In the genomic region with DNA sequence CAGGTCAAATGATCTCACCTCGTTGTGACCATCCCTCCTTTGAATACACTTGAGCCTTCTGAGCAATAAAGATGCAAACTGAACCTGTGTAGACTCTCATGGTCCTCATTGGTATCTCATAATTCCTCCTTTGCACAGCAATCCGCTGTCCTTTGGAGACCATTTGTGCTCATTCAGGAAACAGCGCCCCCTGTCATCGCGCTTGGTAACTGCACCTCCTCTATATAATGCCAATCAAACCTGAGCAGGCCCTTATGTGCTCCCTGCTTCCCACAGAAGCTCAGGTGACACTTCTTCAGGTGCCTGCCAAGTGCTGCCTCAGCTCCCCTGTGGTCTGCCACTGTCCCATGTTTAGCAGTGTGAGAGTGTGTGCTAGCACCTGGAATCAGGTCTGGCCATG, we compare ENCODE assay signal across 10 mouse cellular contexts. TPM values are rescaled to one million over a fixed set of nuclear protein-coding genes. Genes with fewer than 3 reads are reported as not detected.
A peak's percentile ranks its signal among the peaks of the same experiment; 100 is the strongest.
DNase-seq lines count a peak whose midpoint lies in the region; ATAC-seq and TF ChIP-seq lines count a peak whose summit lies in the region.
"Had no signal": no experiment of that assay in that cellular context is flagged by ENCODE, and none has a peak within 500 bp of the region (broad histone marks: within the 10 kb centered on the region; RNA-seq: fewer than 3 reads in every experiment).

No protein-coding gene starts in this region.

- H3K9ac ChIP-seq in intestine, embryonic 14.5 days (ENCODE audit: low read length), result no peak overlapping the region
- no peak overlapping the region for H3K9ac ChIP-seq in intestine, embryonic 16.5 days (ENCODE audit: low read depth, low read length)
- H3K9ac ChIP-seq in ES-E14 (ENCODE audit: insufficient read depth, low read depth, low read length, poor library complexity, severe bottlenecking), result no peak overlapping the region
- H3K9ac ChIP-seq: embryonic facial prominence, embryonic 12.5 days; limb, embryonic 15.5 days had no signal

- TF ChIP-seq CTCF in small intestine, adult 2 months (IDR thresholded peaks at IDR 0.05; ENCODE audit: extremely low read depth, insufficient read length, insufficient replicate concordance, low read depth, low read length), result peak; percentile 66; the same call in 1 of the 2 replicates

- no peaks in the 10 kb centered on the region for H3K36me3 ChIP-seq in intestine, embryonic 14.5 days (ENCODE audit: control insufficient read depth, insufficient read depth, low read length)
- no peaks in the 10 kb centered on the region for H3K36me3 ChIP-seq in intestine, embryonic 16.5 days (ENCODE audit: control insufficient read depth, insufficient read depth, low read length)
- no peaks in the 10 kb centered on the region for H3K36me3 ChIP-seq in ES-E14 (ENCODE audit: control insufficient read depth, insufficient read depth, low read length, poor library complexity, severe bottlenecking)
- no peaks in the 10 kb centered on the region for H3K36me3 ChIP-seq in small intestine, adult 2 months (ENCODE audit: control insufficient read depth, insufficient read depth, low read length)
- H3K36me3 ChIP-seq: embryonic facial prominence, embryonic 12.5 days; limb, embryonic 15.5 days had no signal

- in situ Hi-C loops in ES-E14 (cut with MboI; ENCODE audit: low sequenced_read_pairs in 2 of 2, unreplicated experiment in 2 of 2), result no loop called here

- ATAC-seq in intestine, embryonic 14.5 days (replicated peaks; ENCODE audit: low FRiP score, low TSS enrichment, low read depth), result no peak
- ATAC-seq in intestine, embryonic 16.5 days, result no peak

- no peak for TF ChIP-seq POLR2A in small intestine, adult 2 months (IDR thresholded peaks at IDR 0.05; ENCODE audit: low read depth, low read length)

- no peaks in the 10 kb centered on the region for H3K4me1 ChIP-seq in intestine, embryonic 14.5 days (replicated peaks; ENCODE audit: control insufficient read depth, insufficient read depth, low read length)
- no peaks in the 10 kb centered on the region for H3K4me1 ChIP-seq in intestine, embryonic 16.5 days (ENCODE audit: control insufficient read depth, insufficient read depth, low read length)
- H3K4me1 ChIP-seq in ES-E14 (ENCODE audit: control insufficient read depth in 2 of 2, insufficient read depth in 2 of 2, low read length in 2 of 2, poor library complexity in 1 of 2), result no peaks in the 10 kb centered on the region
- H3K4me1 ChIP-seq in small intestine, adult 2 months (ENCODE audit: control insufficient read depth, insufficient read depth, insufficient read length, low read length), result no peaks in the 10 kb centered on the region
- H3K4me1 ChIP-seq: embryonic facial prominence, embryonic 12.5 days; limb, embryonic 15.5 days had no signal

- WGBS in intestine, embryonic 14.5 days, result 30% methylated on average over 5 of the region's 5 CpGs
- 36% methylated on average over 5 of the region's 5 CpGs for WGBS in intestine, embryonic 16.5 days
- 21% methylated on average over 5 of the region's 5 CpGs for WGBS in small intestine, adult 2 months

- H3K4me3 ChIP-seq in intestine, embryonic 14.5 days (ENCODE audit: low read depth, low read length), result no peak overlapping the region
- no peak overlapping the region for H3K4me3 ChIP-seq in intestine, embryonic 16.5 days (ENCODE audit: low read length)
- no peak overlapping the region for H3K4me3 ChIP-seq in ES-E14 (ENCODE audit: insufficient read depth in 1 of 2, low read depth in 1 of 2, low read length in 2 of 2, poor library complexity in 1 of 2, severe bottlenecking in 1 of 2)
- H3K4me3 ChIP-seq in small intestine, adult 2 months (ENCODE audit: low read depth, low read length), result no peak overlapping the region
- H3K4me3 ChIP-seq: embryonic facial prominence, embryonic 12.5 days; limb, embryonic 15.5 days had no signal

- peak; percentile 59 for DNase-seq in intestine, embryonic 14.5 days (ENCODE audit: low spot score)
- DNase-seq in 416B (ENCODE audit: low read depth) (peak; percentile 20), ES-E14 (ENCODE audit: low read depth, low spot score) (peak; percentile 20)
- peak; percentile 37 for DNase-seq in forelimb bud, embryonic 11.5 days (ENCODE audit: low read depth, low spot score)
- DNase-seq in right cerebral cortex, adult 2 months (ENCODE audit: low spot score in 2 of 2), result no peak
- DNase-seq in adrenal gland, postnatal 4 days (ENCODE audit: low spot score in 2 of 2), result no peak

- H3K4me2 ChIP-seq in intestine, embryonic 14.5 days (ENCODE audit: low read length), result no peak overlapping the region
- H3K4me2 ChIP-seq in intestine, embryonic 16.5 days (ENCODE audit: low read depth, low read length), result no peak overlapping the region
- H3K4me2 ChIP-seq: embryonic facial prominence, embryonic 12.5 days; limb, embryonic 15.5 days had no signal

- H3K9me3 ChIP-seq in intestine, embryonic 14.5 days (ENCODE audit: control insufficient read depth, low read length), result no peaks in the 10 kb centered on the region
- no peaks in the 10 kb centered on the region for H3K9me3 ChIP-seq in intestine, embryonic 16.5 days (ENCODE audit: control insufficient read depth, low read length)
- H3K9me3 ChIP-seq in ES-E14 (ENCODE audit: control insufficient read depth, insufficient read depth, low read depth, low read length), result no peaks in the 10 kb centered on the region
- H3K9me3 ChIP-seq: embryonic facial prominence, embryonic 12.5 days; limb, embryonic 15.5 days had no signal

- no peaks in the 10 kb centered on the region for H3K27me3 ChIP-seq in intestine, embryonic 14.5 days (replicated peaks; ENCODE audit: control insufficient read depth, insufficient read depth, low read length)
- H3K27me3 ChIP-seq in intestine, embryonic 16.5 days (replicated peaks; ENCODE audit: control insufficient read depth, insufficient read depth, low read length), result 0 out of 2 replicates have a peak, but pooled peaks cover 3% of the 10 kb centered on the region
- no peaks in the 10 kb centered on the region for H3K27me3 ChIP-seq in small intestine, adult 2 months (ENCODE audit: control insufficient read depth, insufficient read depth, low read length)
- H3K27me3 ChIP-seq: embryonic facial prominence, embryonic 12.5 days; limb, embryonic 15.5 days had no signal

- H3K27ac ChIP-seq in intestine, embryonic 14.5 days (ENCODE audit: low read depth), result no peak overlapping the region
- H3K27ac ChIP-seq in intestine, embryonic 16.5 days (ENCODE audit: low read length), result no peak overlapping the region
- H3K27ac ChIP-seq in ES-E14 (ENCODE audit: insufficient read depth, low read depth, low read length, poor library complexity, severe bottlenecking), result no peak overlapping the region
- no peak overlapping the region for H3K27ac ChIP-seq in small intestine, adult 2 months (ENCODE audit: insufficient read depth, low read depth, low read length)
- H3K27ac ChIP-seq: embryonic facial prominence, embryonic 12.5 days; limb, embryonic 15.5 days had no signal

TF ChIP-seq in ES-E14, 5 proteins besides CTCF, POLR2A, EP300 and RAD21:
- TF ChIP-seq MAFK (IDR thresholded peaks at IDR 0.05; ENCODE audit: insufficient read depth, low read depth, low read length) (no peak), CHD2 (IDR thresholded peaks at IDR 0.05; ENCODE audit: low read depth, low read length) (no peak), ZNF384 (IDR thresholded peaks at IDR 0.05; ENCODE audit: low read depth, low read length) (no peak)

RNA-seq across cellular contexts. Expression of a gene that starts 1.0 kb away (rescaled TPM):
- polyA plus RNA-seq in intestine, embryonic 14.5 days (2014; fragmentation: Nextera tagmentation; extraction: Ambion mirVana), result not detected in 2 replicates
- polyA plus RNA-seq in intestine, embryonic 16.5 days (2015; fragmentation: Nextera tagmentation; extraction: Ambion mirVana), result not detected in 2 replicates
- not detected in 2 replicates for total RNA-seq in ES-E14 (2012; rRNA removed)
- not detected in 2 replicates for polyA plus RNA-seq in small intestine, adult 2 months (2012; rRNA removed)
- not detected for total RNA-seq in adrenal gland, postnatal 4 days (2021)
- polyA plus RNA-seq: embryonic facial prominence, embryonic 12.5 days; limb, embryonic 15.5 days had no signal

RNA-seq across cellular contexts. Expression of a gene that starts 3.9 kb away (rescaled TPM):
- not detected in 2 replicates for polyA plus RNA-seq in intestine, embryonic 14.5 days (2014; fragmentation: Nextera tagmentation; extraction: Ambion mirVana)
- polyA plus RNA-seq in intestine, embryonic 16.5 days (2015; fragmentation: Nextera tagmentation; extraction: Ambion mirVana), result not detected in 2 replicates
- not detected in 2 replicates for total RNA-seq in ES-E14 (2012; rRNA removed)
- polyA plus RNA-seq in small intestine, adult 2 months (2012; rRNA removed), result not detected in 2 replicates
- not detected for total RNA-seq in adrenal gland, postnatal 4 days (2021)
- polyA plus RNA-seq: embryonic facial prominence, embryonic 12.5 days; limb, embryonic 15.5 days had no signal

RNA-seq across cellular contexts. Expression of a gene that starts 11.4 kb away (rescaled TPM):
- polyA plus RNA-seq in intestine, embryonic 14.5 days (2014; fragmentation: Nextera tagmentation; extraction: Ambion mirVana), result not detected in 2 replicates
- polyA plus RNA-seq in intestine, embryonic 16.5 days (2015; fragmentation: Nextera tagmentation; extraction: Ambion mirVana), result not detected in 2 replicates
- total RNA-seq in ES-E14 (2012; rRNA removed), result not detected in 2 replicates
- polyA plus RNA-seq in small intestine, adult 2 months (2012; rRNA removed), result not detected in 2 replicates
- not detected for total RNA-seq in adrenal gland, postnatal 4 days (2021)
- polyA plus RNA-seq: embryonic facial prominence, embryonic 12.5 days; limb, embryonic 15.5 days had no signal

RNA-seq across cellular contexts. Expression of a gene that starts 16.6 kb away (rescaled TPM):
- polyA plus RNA-seq in intestine, embryonic 14.5 days (2014; fragmentation: Nextera tagmentation; extraction: Ambion mirVana), result not detected in 2 replicates
- polyA plus RNA-seq in intestine, embryonic 16.5 days (2015; fragmentation: Nextera tagmentation; extraction: Ambion mirVana), result not detected in 2 replicates
- total RNA-seq in ES-E14 (2012; rRNA removed), result not detected in 2 replicates
- polyA plus RNA-seq in small intestine, adult 2 months (2012; rRNA removed), result not detected in 2 replicates
- total RNA-seq in adrenal gland, postnatal 4 days (2021), result not detected
- polyA plus RNA-seq: embryonic facial prominence, embryonic 12.5 days; limb, embryonic 15.5 days had no signal

RNA-seq across cellular contexts. Expression of a gene that starts 20.2 kb away (rescaled TPM):
- not detected in 2 replicates for polyA plus RNA-seq in intestine, embryonic 14.5 days (2014; fragmentation: Nextera tagmentation; extraction: Ambion mirVana)
- not detected in 2 replicates for polyA plus RNA-seq in intestine, embryonic 16.5 days (2015; fragmentation: Nextera tagmentation; extraction: Ambion mirVana)
- not detected in 2 replicates for total RNA-seq in ES-E14 (2012; rRNA removed)
- polyA plus RNA-seq in small intestine, adult 2 months (2012; rRNA removed), result 0.09 TPM in 1 of 2 replicates, not detected in the other
- total RNA-seq in adrenal gland, postnatal 4 days (2021), result not detected
- polyA plus RNA-seq: embryonic facial prominence, embryonic 12.5 days; limb, embryonic 15.5 days had no signal

Comparison
In these comparisons a context has a peak if more than half of its experiments do, and no peak if none do; other contexts are left out.
1. DNase-seq: peak in intestine, embryonic 14.5 days (single experiment), 416B (single experiment), ES-E14 (single experiment) and forelimb bud, embryonic 11.5 days (single experiment); none in right cerebral cortex, adult 2 months (0 of 2) and adrenal gland, postnatal 4 days (0 of 2).